ENCODE assay signal across 12 mouse cellular contexts in the genomic region with DNA sequence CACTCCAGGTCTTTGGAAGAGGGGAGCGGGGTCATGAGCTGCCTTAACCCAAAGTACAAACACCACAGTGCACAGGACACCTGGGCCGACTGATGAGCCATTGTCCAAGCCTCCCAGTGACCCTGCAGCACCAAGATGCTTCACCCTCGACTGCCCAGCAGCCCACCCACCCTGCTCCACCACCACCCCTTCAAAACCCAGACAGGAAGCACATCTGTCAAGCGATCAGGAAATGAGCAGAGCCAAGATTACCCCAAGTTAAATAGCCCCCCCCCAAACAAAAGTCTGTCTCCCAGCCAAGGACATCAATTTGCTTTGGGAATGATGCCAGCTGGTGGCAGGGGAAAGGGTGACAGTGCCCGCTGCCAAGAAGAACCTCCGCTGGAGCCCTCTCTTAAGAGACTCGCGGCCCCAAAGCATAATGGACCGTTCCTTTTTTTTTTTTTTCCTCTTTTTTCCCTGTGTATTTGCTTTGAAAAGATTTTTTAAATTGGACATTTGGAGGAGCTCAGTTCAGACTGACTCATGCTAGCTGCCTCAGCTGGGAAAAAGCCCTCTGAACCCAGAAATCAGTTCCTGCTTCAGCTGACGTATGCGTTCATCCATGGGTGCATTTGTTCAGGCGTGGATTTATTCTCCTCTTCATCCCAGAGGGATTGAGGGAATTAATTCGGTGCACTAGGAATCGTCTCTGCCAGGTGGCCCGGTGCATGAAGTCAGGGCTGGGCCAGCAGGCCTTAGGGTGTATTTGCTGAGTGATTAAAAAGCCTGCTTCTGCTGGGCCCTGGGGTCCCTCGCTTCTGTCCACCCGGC. TPM values are rescaled to one million over a fixed set of nuclear protein-coding genes. Genes with fewer than 3 reads are reported as not detected.
DNase-seq lines count a peak whose midpoint lies in the region; ATAC-seq lines count a peak whose summit lies in the region.
"Had no signal": no experiment of that assay in that cellular context is flagged by ENCODE, and none has a peak within 500 bp of the region (broad histone marks: within the 10 kb centered on the region; RNA-seq: fewer than 3 reads in every experiment).

No protein-coding gene starts in this region.

- intact Hi-C loops in heart, postnatal 10 days (cut with DNase I): no loop called here

- no peak overlapping the region for H3K27ac ChIP-seq in heart, embryonic 10.5 days
- H3K27ac ChIP-seq in forebrain, embryonic 14.5 days (ENCODE audit: low read depth, low read length): peak overlapping the region; percentile 33
- no peak overlapping the region for H3K27ac ChIP-seq in limb, embryonic 10.5 days
- H3K27ac ChIP-seq: embryonic facial prominence, embryonic 15.5 days; limb, embryonic 15.5 days had no signal

- H3K27me3 ChIP-seq in heart, embryonic 10.5 days (ENCODE audit: insufficient read depth, poor library complexity, severe bottlenecking): peaks cover 33% of the 10 kb centered on the region
- H3K27me3 ChIP-seq in forebrain, embryonic 14.5 days (replicated peaks; ENCODE audit: control insufficient read depth, insufficient read depth, low read length): no peaks in the 10 kb centered on the region
- H3K27me3 ChIP-seq in limb, embryonic 10.5 days (ENCODE audit: low read depth, poor library complexity, severe bottlenecking): peaks cover 17% of the 10 kb centered on the region; the same call in 1 of the 2 replicates
- H3K27me3 ChIP-seq: CH12.LX; embryonic facial prominence, embryonic 15.5 days had no signal

- no peak overlapping the region for H3K9ac ChIP-seq in forebrain, embryonic 14.5 days (ENCODE audit: low read length)
- H3K9ac ChIP-seq: embryonic facial prominence, embryonic 15.5 days; limb, embryonic 15.5 days had no signal

- H3K36me3 ChIP-seq in heart, embryonic 10.5 days: no peaks in the 10 kb centered on the region
- no peaks in the 10 kb centered on the region for H3K36me3 ChIP-seq in forebrain, embryonic 14.5 days (ENCODE audit: control insufficient read depth, insufficient read depth, low read length)
- H3K36me3 ChIP-seq in limb, embryonic 10.5 days: no peaks in the 10 kb centered on the region
- H3K36me3 ChIP-seq: embryonic facial prominence, embryonic 15.5 days had no signal

- H3K4me2 ChIP-seq in forebrain, embryonic 14.5 days (ENCODE audit: low read length): peak overlapping the region; percentile 5; the same call in 1 of the 2 replicates
- H3K4me2 ChIP-seq: embryonic facial prominence, embryonic 15.5 days; limb, embryonic 15.5 days had no signal

- ATAC-seq in forebrain, embryonic 14.5 days: peak; percentile 63
- no peak for ATAC-seq in granulocyte monocyte progenitor cell, adult 5-6 weeks (replicated peaks; ENCODE audit: poor library complexity, severe bottlenecking)
- no peak for ATAC-seq in monocyte, adult 5-6 weeks (replicated peaks; ENCODE audit: insufficient number of reproducible peaks, low FRiP score, low TSS enrichment, poor library complexity, severe bottlenecking)

- peak; percentile 24 to 29 for DNase-seq in heart, postnatal 10 days
- no peak for DNase-seq in heart, embryonic 10.5 days (ENCODE audit: low spot score)
- DNase-seq in MN1 (ENCODE audit: low spot score): peak; percentile 71
- DNase-seq in forebrain, embryonic 14.5 days (ENCODE audit: low spot score): peak; percentile 89
- peak; percentile 44 to 53 for DNase-seq in kidney, postnatal 4 days
- DNase-seq in limb, embryonic 10.5 days (ENCODE audit: low spot score): no peak

- 81% methylated on average over 17 of the region's 17 CpGs for WGBS in heart, embryonic 10.5 days
- WGBS in forebrain, embryonic 14.5 days: 14% methylated on average over 17 of the region's 17 CpGs
- WGBS in limb, embryonic 10.5 days: 83% methylated on average over 17 of the region's 17 CpGs

- no peak overlapping the region for H3K4me3 ChIP-seq in heart, embryonic 10.5 days
- no peak overlapping the region for H3K4me3 ChIP-seq in forebrain, embryonic 14.5 days (ENCODE audit: low read depth, low read length)
- no peak overlapping the region for H3K4me3 ChIP-seq in limb, embryonic 10.5 days
- H3K4me3 ChIP-seq: embryonic facial prominence, embryonic 15.5 days; limb, embryonic 15.5 days had no signal

- peaks cover 19% of the 10 kb centered on the region for H3K4me1 ChIP-seq in heart, embryonic 10.5 days
- peaks cover 42% of the 10 kb centered on the region for H3K4me1 ChIP-seq in forebrain, embryonic 14.5 days (ENCODE audit: control insufficient read depth, insufficient read depth, low read length)
- peaks cover 28% of the 10 kb centered on the region for H3K4me1 ChIP-seq in limb, embryonic 10.5 days

- H3K9me3 ChIP-seq in heart, embryonic 10.5 days: no peaks in the 10 kb centered on the region
- H3K9me3 ChIP-seq in forebrain, embryonic 14.5 days (replicated peaks; ENCODE audit: control insufficient read depth, low read length): no peaks in the 10 kb centered on the region
- no peaks in the 10 kb centered on the region for H3K9me3 ChIP-seq in limb, embryonic 10.5 days (replicated peaks)
- H3K9me3 ChIP-seq: limb, embryonic 15.5 days had no signal

RNA-seq across cellular contexts. Expression of a gene that starts 37.4 kb away (rescaled TPM):
- total RNA-seq in heart, postnatal 10 days (2021): not detected
- not detected in 2 replicates for polyA plus RNA-seq in heart, embryonic 10.5 days (2016; fragmentation: Nextera tagmentation; extraction: Ambion mirVana)
- polyA plus RNA-seq in forebrain, embryonic 14.5 days (2014; fragmentation: Nextera tagmentation; extraction: Ambion mirVana): 0.30 TPM in 2 replicates
- total RNA-seq in granulocyte monocyte progenitor cell, adult 5-6 weeks (2014; fragmentation: Nextera tagmentation): not detected in 2 replicates
- total RNA-seq in granulocyte monocyte progenitor cell, adult 5-6 weeks (2017): not detected in 2 replicates
- not detected in 2 replicates for polyA plus RNA-seq in limb, embryonic 10.5 days (2016; fragmentation: Nextera tagmentation; extraction: Ambion mirVana)
- not detected in 3 replicates for total RNA-seq in monocyte, adult 5-6 weeks (2017)
- total RNA-seq: CH12.LX had no signal
- polyA plus RNA-seq: heart, embryonic 16.5 days had no signal

RNA-seq across cellular contexts. Expression of a gene that starts 54.8 kb away (rescaled TPM):
- total RNA-seq in heart, postnatal 10 days (2021): 10 to 100 TPM; 27.9 to 36.3 TPM
- 6.4 and 7.3 TPM in 2 replicates for polyA plus RNA-seq in heart, embryonic 10.5 days (2016; fragmentation: Nextera tagmentation; extraction: Ambion mirVana)
- 22.3 and 29.8 TPM in 2 replicates for polyA plus RNA-seq in forebrain, embryonic 14.5 days (2014; fragmentation: Nextera tagmentation; extraction: Ambion mirVana)
- not detected in 2 replicates for total RNA-seq in granulocyte monocyte progenitor cell, adult 5-6 weeks (2014; fragmentation: Nextera tagmentation)
- total RNA-seq in granulocyte monocyte progenitor cell, adult 5-6 weeks (2017): not detected in 2 replicates
- polyA plus RNA-seq in limb, embryonic 10.5 days (2016; fragmentation: Nextera tagmentation; extraction: Ambion mirVana): 12.5 and 28.7 TPM in 2 replicates
- total RNA-seq in monocyte, adult 5-6 weeks (2017): 0.32 TPM in 1 of 3 replicates, not detected in the others

Comparison
In these comparisons a context has a peak if more than half of its experiments do, and no peak if none do; other contexts are left out.
1. DNase-seq: peak in heart, postnatal 10 days (2 of 2), MN1 (single experiment), forebrain, embryonic 14.5 days (single experiment) and kidney, postnatal 4 days (2 of 2); none in heart, embryonic 10.5 days (single experiment) and limb, embryonic 10.5 days (single experiment).
2. RNA of a gene that starts 54.8 kb away (total RNA-seq): 27.9 to 36.3 TPM in heart, postnatal 10 days; not detected in granulocyte monocyte progenitor cell, adult 5-6 weeks and 0.32 TPM in monocyte, adult 5-6 weeks; every median in the first group is over 10 times any median in the second.